8 mouse cellular contexts compared by ENCODE assay signal in genomic region chr1:136006292-136006748, GRCm38 (mm10). TPM values are rescaled to one million over a fixed set of nuclear protein-coding genes. Genes with fewer than 3 reads are reported as not detected.
DNase-seq lines count a peak whose midpoint lies in the region; ATAC-seq and TF ChIP-seq lines count a peak whose summit lies in the region.
"Had no signal": no experiment of that assay in that cellular context is flagged by ENCODE, and none has a peak within 500 bp of the region (broad histone marks: within the 10 kb centered on the region; RNA-seq: fewer than 3 reads in every experiment).

TSS of gene Igfn1 (minus strand) at chr1:136006342.

- no peaks in the 10 kb centered on the region for H3K4me1 ChIP-seq in lung, embryonic 14.5 days (ENCODE audit: insufficient read depth)
- H3K4me1 ChIP-seq in lung, adult 2 months (ENCODE audit: control insufficient read depth, insufficient read depth, low read length), result no peaks in the 10 kb centered on the region
- H3K4me1 ChIP-seq in limb, embryonic 14.5 days (ENCODE audit: control insufficient read depth, insufficient read depth, low read length), result peaks cover 4% of the 10 kb centered on the region; the same call in 1 of the 2 replicates
- H3K4me1 ChIP-seq in stomach, embryonic 14.5 days (ENCODE audit: control insufficient read depth, insufficient read depth, low read length), result peaks cover 6% of the 10 kb centered on the region; the same call in 1 of the 2 replicates
- H3K4me1 ChIP-seq in thymus, adult 2 months (replicated peaks; ENCODE audit: control insufficient read depth, insufficient read depth, low read length), result peaks cover 3% of the 10 kb centered on the region

- no peak for TF ChIP-seq POLR2A in lung, adult 2 months (IDR thresholded peaks at IDR 0.05; ENCODE audit: borderline replicate concordance, extremely low read depth, low read depth, low read length)
- no peak for TF ChIP-seq POLR2A in limb, embryonic 14.5 days (IDR thresholded peaks at IDR 0.05; ENCODE audit: borderline replicate concordance, extremely low read depth, insufficient read depth, insufficient read length)
- TF ChIP-seq POLR2A in thymus, adult 2 months (IDR thresholded peaks at IDR 0.05; ENCODE audit: control insufficient read depth, extremely low read depth, insufficient read depth, low read length, poor library complexity), result no peak

- no peaks in the 10 kb centered on the region for H3K9me3 ChIP-seq in lung, embryonic 14.5 days (ENCODE audit: low read depth, low read length)
- H3K9me3 ChIP-seq in limb, embryonic 14.5 days (ENCODE audit: control insufficient read depth, low read length), result no peaks in the 10 kb centered on the region
- H3K9me3 ChIP-seq in stomach, embryonic 14.5 days (ENCODE audit: control insufficient read depth, low read depth, low read length), result no peaks in the 10 kb centered on the region

- ATAC-seq in lung, embryonic 14.5 days (ENCODE audit: insufficient read depth), result no peak
- no peak for ATAC-seq in limb, embryonic 14.5 days (ENCODE audit: low FRiP score, low read depth)
- ATAC-seq in stomach, embryonic 14.5 days (ENCODE audit: insufficient number of reproducible peaks, insufficient read depth, low FRiP score, low read depth), result no peak

- H3K27me3 ChIP-seq in lung, embryonic 14.5 days (ENCODE audit: insufficient read depth, low read length), result peaks cover 11% of the 10 kb centered on the region; the same call in 1 of the 2 replicates
- 0 out of 2 replicates have a peak, but pooled peaks cover 4% of the 10 kb centered on the region for H3K27me3 ChIP-seq in limb, embryonic 14.5 days (ENCODE audit: control insufficient read depth, insufficient read depth, low read length)
- H3K27me3 ChIP-seq in stomach, embryonic 14.5 days (ENCODE audit: control insufficient read depth, insufficient read depth, low read length), result no peaks in the 10 kb centered on the region
- H3K27me3 ChIP-seq in thymus, adult 2 months (ENCODE audit: control insufficient read depth, insufficient read depth, low read length), result peaks cover 4% of the 10 kb centered on the region; the same call in 1 of the 2 replicates

- no peak for TF ChIP-seq CTCF in lung, embryonic 14.5 days (IDR thresholded peaks at IDR 0.05; ENCODE audit: low read depth)
- TF ChIP-seq CTCF in lung, adult 2 months (IDR thresholded peaks at IDR 0.05; ENCODE audit: insufficient read depth, low read length), result no peak
- no peak for TF ChIP-seq CTCF in thymus, adult 2 months (IDR thresholded peaks at IDR 0.05; ENCODE audit: borderline replicate concordance, control insufficient read depth, extremely low read depth, insufficient read depth, low read length, poor library complexity)

- no peak within 1 kb of the TSS for H3K9ac ChIP-seq in lung, embryonic 14.5 days
- no peak within 1 kb of the TSS for H3K9ac ChIP-seq in limb, embryonic 14.5 days (ENCODE audit: low read depth, low read length, severe bottlenecking)
- H3K9ac ChIP-seq in stomach, embryonic 14.5 days (replicated peaks; ENCODE audit: low read depth, low read length), result no peak within 1 kb of the TSS

- no peak for DNase-seq in lung, embryonic 14.5 days
- no peak for DNase-seq in lung, adult 2 months
- peak; percentile 8 for DNase-seq in gastrocnemius, postnatal 25 days
- DNase-seq in limb, embryonic 14.5 days (ENCODE audit: low spot score), result no peak
- DNase-seq in spleen, postnatal 10 days (ENCODE audit: low spot score in 2 of 2), result no peak
- no peak for DNase-seq in thymus, adult 2 months

- peak within 1 kb of the TSS; percentile 43; the same call in 1 of the 2 replicates for H3K4me3 ChIP-seq in lung, embryonic 14.5 days (ENCODE audit: low read depth, low read length)
- H3K4me3 ChIP-seq in lung, adult 2 months (replicated peaks; ENCODE audit: extremely low read depth, low read depth, low read length), result no peak within 1 kb of the TSS
- H3K4me3 ChIP-seq in limb, embryonic 14.5 days (replicated peaks; ENCODE audit: low read length), result no peak within 1 kb of the TSS
- H3K4me3 ChIP-seq in stomach, embryonic 14.5 days (ENCODE audit: low read depth, low read length), result 0 out of 2 replicates have a peak within 1 kb of the TSS, but pooled peaks have one; percentile 38
- H3K4me3 ChIP-seq in thymus, adult 2 months (ENCODE audit: control insufficient read depth, insufficient read depth, low read length), result no peak within 1 kb of the TSS

- 77% methylated on average over 3 of the region's 3 CpGs for WGBS in lung, embryonic 14.5 days
- 90% methylated on average over 3 of the region's 3 CpGs for WGBS in lung, adult 2 months
- 63% methylated on average over 3 of the region's 3 CpGs for WGBS in limb, embryonic 14.5 days
- WGBS in stomach, embryonic 14.5 days, result 62% methylated on average over 3 of the region's 3 CpGs
- WGBS in thymus, adult 2 months, result 86% methylated on average over 3 of the region's 3 CpGs

- H3K36me3 ChIP-seq in lung, embryonic 14.5 days (ENCODE audit: insufficient read depth), result no peaks in the 10 kb centered on the region
- no peaks in the 10 kb centered on the region for H3K36me3 ChIP-seq in limb, embryonic 14.5 days (ENCODE audit: control insufficient read depth, insufficient read depth, low read length)
- no peaks in the 10 kb centered on the region for H3K36me3 ChIP-seq in stomach, embryonic 14.5 days (ENCODE audit: control insufficient read depth, insufficient read depth, low read length)
- H3K36me3 ChIP-seq in thymus, adult 2 months (ENCODE audit: control insufficient read depth, insufficient read depth, low read length), result no peaks in the 10 kb centered on the region

- H3K27ac ChIP-seq in lung, embryonic 14.5 days (ENCODE audit: low read depth), result no peak within 1 kb of the TSS
- H3K27ac ChIP-seq in limb, embryonic 14.5 days (replicated peaks; ENCODE audit: low read depth, low read length), result no peak within 1 kb of the TSS
- no peak within 1 kb of the TSS for H3K27ac ChIP-seq in stomach, embryonic 14.5 days (ENCODE audit: low read length)
- no peak within 1 kb of the TSS for H3K27ac ChIP-seq in thymus, adult 2 months (ENCODE audit: control insufficient read depth, insufficient read depth, low read length)
- H3K27ac ChIP-seq: macrophage had no signal

- H3K4me2 ChIP-seq in lung, embryonic 14.5 days, result peak within 1 kb of the TSS; percentile 78
- H3K4me2 ChIP-seq in limb, embryonic 14.5 days (replicated peaks; ENCODE audit: low read depth, low read length, severe bottlenecking), result peak within 1 kb of the TSS; percentile 61; the same call in 1 of the 2 replicates
- peak within 1 kb of the TSS; percentile 67; the same call in 1 of the 2 replicates for H3K4me2 ChIP-seq in stomach, embryonic 14.5 days (replicated peaks; ENCODE audit: low read depth, low read length)

RNA-seq across cellular contexts. Expression of gene Igfn1, which starts in this region (rescaled TPM):
- polyA plus RNA-seq in lung, embryonic 14.5 days (2014; fragmentation: Nextera tagmentation; extraction: Ambion mirVana), result not detected in 2 replicates
- polyA plus RNA-seq in lung, adult 2 months (2012; rRNA removed), result 0.05 TPM in 1 of 2 replicates, not detected in the other
- 10 to 100 TPM in 1 of 2 experiments, 1 to 10 TPM in 1; 5.7 to 11.2 TPM for total RNA-seq in gastrocnemius, postnatal 25 days (2021)
- polyA plus RNA-seq in limb, embryonic 14.5 days (2012; rRNA removed), result 0.69 and 0.74 TPM in 2 replicates
- 0.14 and 0.28 TPM in 2 replicates for polyA plus RNA-seq in limb, embryonic 14.5 days (2014; fragmentation: Nextera tagmentation; extraction: Ambion mirVana)
- polyA plus RNA-seq in stomach, embryonic 14.5 days (2014; fragmentation: Nextera tagmentation; extraction: Ambion mirVana), result 0.13 and 0.19 TPM in 2 replicates
- polyA plus RNA-seq in thymus, adult 2 months (2012; rRNA removed), result 0.52 and 0.81 TPM in 2 replicates
- polyA plus RNA-seq: macrophage had no signal

Comparison
In these comparisons a context has a peak if more than half of its experiments do, and no peak if none do; other contexts are left out.
1. H3K4me3 ChIP-seq: peak in lung, embryonic 14.5 days (single experiment) and stomach, embryonic 14.5 days (single experiment); none in lung, adult 2 months (single experiment), limb, embryonic 14.5 days (single experiment) and thymus, adult 2 months (single experiment).
2. Peak in every context shown above with its lines, with median percentiles within 50 percentile points of each other: H3K4me2 ChIP-seq.